Mouse (Mus musculus): Measurements from ENCODE around the gene Hipk4. TPM values are rescaled to one million over a fixed set of nuclear protein-coding genes. Genes with fewer than 3 reads are reported as not detected.

The Hipk4 gene
- total and polyA plus RNA-seq, 2 experiments from 2014 or later: 0.73 to 1.6 TPM

DNA sequence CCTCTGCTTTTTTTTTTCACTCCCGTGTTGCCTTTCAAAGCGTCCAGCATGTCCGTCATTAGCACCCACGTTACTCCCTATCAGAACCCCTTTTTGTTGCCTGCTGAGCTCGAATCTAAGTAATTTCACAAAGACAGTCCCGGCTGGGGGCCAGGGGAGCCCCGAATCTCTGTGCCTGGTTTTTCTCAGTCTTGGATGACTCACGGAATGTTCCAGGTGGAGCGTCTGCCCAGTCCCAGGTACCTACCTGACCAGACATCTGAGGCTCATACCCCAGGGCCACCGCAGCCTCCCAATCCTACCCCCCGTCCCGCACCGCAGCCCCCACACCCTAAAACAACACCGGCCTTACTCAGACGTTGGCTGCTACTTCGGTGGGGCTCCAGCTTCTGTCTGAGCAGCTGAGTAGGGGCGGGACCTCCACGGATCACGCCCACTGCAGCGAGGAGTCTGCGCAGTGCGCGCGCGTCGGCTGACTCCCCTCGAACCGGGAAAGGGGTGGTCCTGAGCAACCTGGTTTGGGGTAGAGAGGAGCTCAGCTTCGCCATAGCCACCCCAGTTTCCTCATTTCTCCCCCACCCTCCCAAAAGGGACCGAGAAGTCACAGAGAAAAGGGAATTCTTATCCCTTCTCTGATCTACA is 19.4 kb downstream of the Hipk4 start:
- peak; percentile 94 for DNase-seq (ENCODE audit: low spot score)
- H3K4me1 ChIP-seq (ENCODE audit: insufficient read depth, low read length): peaks cover 7% of the 10 kb centered on the region; the same call in 1 of the 2 replicates
- peak overlapping the region; percentile 85 for H3K4me2 ChIP-seq (ENCODE audit: low read depth, low read length)
- peak; percentile 94 for ATAC-seq
- WGBS: under 1% methylated on average over 30 of the region's 30 CpGs
- H3K27ac ChIP-seq: peak overlapping the region; percentile 58; the same call in 1 of the 2 replicates
- TF ChIP-seq CTCF (IDR thresholded peaks at IDR 0.05; ENCODE audit: low read depth): no peak
- no peaks in the 10 kb centered on the region for H3K9me3 ChIP-seq (ENCODE audit: low read length)
- peaks cover 17% of the 10 kb centered on the region; the same call in 1 of the 2 replicates for H3K36me3 ChIP-seq (ENCODE audit: insufficient read depth, low read length)
- no peaks in the 10 kb centered on the region for H3K27me3 ChIP-seq (ENCODE audit: insufficient read depth, low read length)
- peak overlapping the region; percentile 57 for H3K4me3 ChIP-seq (ENCODE audit: low read length)
- peak overlapping the region; percentile 46 for H3K9ac ChIP-seq (replicated peaks; ENCODE audit: low read length)

DNA sequence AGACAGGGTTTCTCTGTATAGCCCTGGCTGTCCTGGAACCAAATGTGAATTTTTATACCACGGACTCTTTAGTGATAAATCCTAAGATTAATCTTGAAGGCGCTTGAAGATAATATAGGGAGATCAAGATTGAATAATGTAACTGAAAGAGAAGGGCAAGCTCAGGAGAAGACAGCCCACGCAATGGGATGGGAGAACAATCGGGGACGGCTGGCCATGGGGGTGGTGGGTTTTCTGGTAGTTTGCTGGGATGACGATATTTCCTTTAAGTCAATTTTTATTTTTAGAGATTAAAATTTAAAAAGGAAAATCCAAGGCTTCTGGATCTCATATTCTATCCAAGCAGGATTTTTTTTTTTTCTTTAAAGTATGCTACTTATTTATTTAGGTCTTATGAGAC is 20.0 kb downstream of the Hipk4 start:
- no peak overlapping the region for H3K27ac ChIP-seq
- WGBS: 42% methylated on average over 6 of the region's 6 CpGs

DNA sequence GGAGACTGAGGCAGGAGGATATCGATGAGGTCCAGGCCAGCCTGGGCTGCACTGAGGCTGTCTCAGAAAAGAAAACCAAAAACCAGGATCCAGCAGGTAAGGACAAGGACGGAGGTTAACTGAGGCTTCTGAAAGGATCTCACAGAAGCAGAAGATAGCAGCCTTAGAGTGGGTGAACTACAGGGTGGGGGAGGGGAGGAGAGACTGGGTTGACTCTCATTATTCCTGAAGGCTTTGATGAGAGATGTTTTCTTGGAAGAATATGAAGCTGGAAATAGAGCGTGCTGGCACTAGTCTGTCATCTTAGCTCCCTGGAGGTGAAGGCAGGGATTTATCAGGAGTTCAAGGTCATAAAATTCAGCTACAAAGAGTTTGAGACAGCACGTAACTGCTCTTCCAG is 20.8 kb downstream of the Hipk4 start:
- no peak overlapping the region for H3K4me3 ChIP-seq (ENCODE audit: low read length)
- DNase-seq (ENCODE audit: low spot score): no peak
- 87% methylated on average over 4 of the region's 4 CpGs for WGBS
- H3K9me3 ChIP-seq (ENCODE audit: low read length): no peaks in the 10 kb centered on the region
- no peaks in the 10 kb centered on the region for H3K27me3 ChIP-seq (ENCODE audit: insufficient read depth, low read length)
- 0 out of 2 replicates have a peak, but pooled peaks cover 8% of the 10 kb centered on the region for H3K36me3 ChIP-seq (ENCODE audit: insufficient read depth, low read length)
- H3K9ac ChIP-seq (replicated peaks; ENCODE audit: low read length): no peak overlapping the region
- peaks cover 7% of the 10 kb centered on the region; the same call in 1 of the 2 replicates for H3K4me1 ChIP-seq (ENCODE audit: insufficient read depth, low read length)
- ATAC-seq: no peak
- no peak for TF ChIP-seq CTCF (IDR thresholded peaks at IDR 0.05; ENCODE audit: low read depth)
- H3K27ac ChIP-seq: no peak overlapping the region
- no peak overlapping the region for H3K4me2 ChIP-seq (ENCODE audit: low read depth, low read length)

More for the DNA sequence above, 20.0 kb downstream of the Hipk4 start:
- no peaks in the 10 kb centered on the region for H3K9me3 ChIP-seq (ENCODE audit: low read length)
- no peak for TF ChIP-seq CTCF (IDR thresholded peaks at IDR 0.05; ENCODE audit: low read depth)
- H3K4me2 ChIP-seq (ENCODE audit: low read depth, low read length): peak overlapping the region; percentile 85
- no peak for DNase-seq (ENCODE audit: low spot score)
- H3K36me3 ChIP-seq (ENCODE audit: insufficient read depth, low read length): peaks cover 13% of the 10 kb centered on the region; the same call in 1 of the 2 replicates
- peaks cover 7% of the 10 kb centered on the region; the same call in 1 of the 2 replicates for H3K4me1 ChIP-seq (ENCODE audit: insufficient read depth, low read length)
- peak overlapping the region; percentile 46 for H3K9ac ChIP-seq (replicated peaks; ENCODE audit: low read length)
- H3K27me3 ChIP-seq (ENCODE audit: insufficient read depth, low read length): no peaks in the 10 kb centered on the region
- no peak for ATAC-seq
- peak overlapping the region; percentile 57 for H3K4me3 ChIP-seq (ENCODE audit: low read length)

DNA sequence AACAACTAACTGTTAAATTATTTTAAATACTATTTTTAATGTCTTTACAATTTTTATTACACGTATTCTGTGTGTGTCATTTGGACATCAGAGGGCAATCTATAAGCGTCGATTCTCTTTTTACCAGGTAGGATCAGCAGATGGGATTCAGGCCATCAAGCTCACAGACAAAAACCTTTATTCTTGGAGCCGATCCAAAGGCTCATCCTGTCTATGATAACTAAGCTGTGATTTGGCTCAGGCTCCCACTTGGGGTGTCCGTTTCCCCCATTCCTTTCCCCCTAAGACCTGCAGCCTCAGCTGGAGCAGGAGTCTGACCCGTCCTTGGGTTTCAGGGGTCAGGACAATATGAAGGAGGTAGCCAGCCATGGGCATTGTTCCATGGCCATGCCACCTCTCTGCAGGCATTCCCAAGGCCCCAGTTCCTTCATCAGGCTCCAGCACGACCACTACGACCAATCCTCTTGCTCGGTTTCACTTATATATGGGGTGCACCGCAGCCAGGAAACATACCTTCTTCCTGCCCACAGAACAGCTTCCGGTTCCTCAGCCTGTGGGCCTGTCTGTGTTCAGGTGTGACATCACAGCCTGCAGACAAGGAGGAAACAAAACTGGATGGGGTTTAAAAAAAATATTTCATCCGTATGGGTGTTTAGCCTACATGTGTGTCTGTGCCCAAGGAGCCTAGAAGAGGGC is 21.8 kb downstream of the Hipk4 start:
- Histone ChIP-seq H3K9me3 (ENCODE audit: low read length) (no peaks in the 10 kb centered on the region), H3K4me2 (ENCODE audit: low read depth, low read length) (no peak overlapping the region), H3K4me3 (ENCODE audit: low read length) (no peak overlapping the region), H3K9ac (replicated peaks; ENCODE audit: low read length) (no peak overlapping the region), H3K36me3 (ENCODE audit: insufficient read depth, low read length) (no peaks in the 10 kb centered on the region), H3K27ac (no peak overlapping the region), H3K4me1 (ENCODE audit: insufficient read depth, low read length) (peaks cover 7% of the 10 kb centered on the region; the same call in 1 of the 2 replicates), H3K27me3 (ENCODE audit: insufficient read depth, low read length) (no peaks in the 10 kb centered on the region)
- 82% methylated on average over 12 of the region's 12 CpGs for WGBS
- no peak for DNase-seq (ENCODE audit: low spot score)
- no peak for ATAC-seq
- TF ChIP-seq CTCF (IDR thresholded peaks at IDR 0.05; ENCODE audit: low read depth): no peak

DNA sequence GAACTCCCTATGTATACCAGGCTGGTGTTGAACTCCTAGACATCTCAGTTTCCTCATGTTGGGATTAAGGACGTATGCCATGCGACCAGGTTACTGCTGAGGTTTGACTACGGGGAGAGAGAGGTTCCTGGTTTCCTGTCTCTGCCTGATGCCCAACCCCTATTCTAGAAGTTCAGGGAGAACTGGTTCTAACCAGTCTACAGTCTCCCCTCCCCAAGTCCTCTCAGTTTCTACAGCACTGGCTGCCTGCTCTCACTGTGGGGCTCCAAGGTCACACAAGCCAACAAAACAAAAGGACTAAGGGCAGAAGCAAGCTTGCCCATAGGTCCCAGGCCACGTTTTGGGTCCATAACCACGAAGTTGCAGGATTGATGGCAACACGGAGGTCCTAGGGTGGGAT is 26.5 kb downstream of the Hipk4 start:
- TF ChIP-seq CTCF (IDR thresholded peaks at IDR 0.05; ENCODE audit: low read depth): no peak
- no peaks in the 10 kb centered on the region for H3K9me3 ChIP-seq (ENCODE audit: low read length)
- H3K4me1 ChIP-seq (ENCODE audit: insufficient read depth, low read length): 0 out of 2 replicates have a peak, but pooled peaks cover 6% of the 10 kb centered on the region
- H3K27me3 ChIP-seq (ENCODE audit: insufficient read depth, low read length): no peaks in the 10 kb centered on the region
- 77% methylated on average over 6 of the region's 6 CpGs for WGBS
- no peaks in the 10 kb centered on the region for H3K36me3 ChIP-seq (ENCODE audit: insufficient read depth, low read length)
- no peak for DNase-seq (ENCODE audit: low spot score)
- no peak overlapping the region for H3K4me3 ChIP-seq (ENCODE audit: low read length)
- H3K27ac ChIP-seq: no peak overlapping the region
- no peak for ATAC-seq
- no peak overlapping the region for H3K4me2 ChIP-seq (ENCODE audit: low read depth, low read length)
- no peak overlapping the region for H3K9ac ChIP-seq (replicated peaks; ENCODE audit: low read length)

DNA sequence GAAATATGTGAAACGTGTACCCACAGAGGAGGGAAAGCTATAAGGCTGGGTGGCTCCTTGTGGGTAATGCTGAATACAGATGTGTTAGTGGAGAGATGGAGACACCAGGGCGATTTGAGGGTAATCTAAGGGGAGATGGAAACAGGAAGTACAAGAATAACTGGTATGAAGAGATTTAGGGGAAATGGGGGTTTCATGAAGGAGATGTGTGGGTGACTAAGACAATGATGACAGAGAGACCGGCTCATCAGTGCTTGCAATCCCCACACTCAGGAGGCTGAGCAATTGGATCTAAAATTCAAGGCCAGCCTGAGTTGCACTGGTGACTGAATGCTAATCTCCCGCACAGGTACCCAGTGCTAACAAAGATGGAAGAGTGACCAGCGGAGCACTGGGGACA is 29.0 kb downstream of the Hipk4 start:
- Histone ChIP-seq H3K4me2 (ENCODE audit: low read depth, low read length) (peak overlapping the region; percentile 73), H3K4me1 (ENCODE audit: insufficient read depth, low read length) (0 out of 2 replicates have a peak, but pooled peaks cover 6% of the 10 kb centered on the region), H3K9ac (replicated peaks; ENCODE audit: low read length) (peak overlapping the region; percentile 66; the same call in 1 of the 2 replicates), H3K4me3 (ENCODE audit: low read length) (peak overlapping the region; percentile 74), H3K9me3 (ENCODE audit: low read length) (no peaks in the 10 kb centered on the region), H3K27me3 (ENCODE audit: insufficient read depth, low read length) (no peaks in the 10 kb centered on the region), H3K27ac (0 out of 2 replicates have a peak overlapping the region, but pooled peaks have one; percentile 71), H3K36me3 (ENCODE audit: insufficient read depth, low read length) (peaks cover 6% of the 10 kb centered on the region; the same call in 1 of the 2 replicates)
- DNase-seq (ENCODE audit: low spot score) (no peak), ATAC-seq (no peak)
- no peak for TF ChIP-seq CTCF (IDR thresholded peaks at IDR 0.05; ENCODE audit: low read depth)
- 55% methylated on average over 5 of the region's 5 CpGs for WGBS
